Mouse (Mus musculus): ENCODE measurements around the gene Esp15.
"Not testable (repeated sequence)": the region's sequence is repeated elsewhere in the genome, so short reads cannot be mapped to it uniquely, and the experiment has no call there.

Gene Esp15

DNA sequence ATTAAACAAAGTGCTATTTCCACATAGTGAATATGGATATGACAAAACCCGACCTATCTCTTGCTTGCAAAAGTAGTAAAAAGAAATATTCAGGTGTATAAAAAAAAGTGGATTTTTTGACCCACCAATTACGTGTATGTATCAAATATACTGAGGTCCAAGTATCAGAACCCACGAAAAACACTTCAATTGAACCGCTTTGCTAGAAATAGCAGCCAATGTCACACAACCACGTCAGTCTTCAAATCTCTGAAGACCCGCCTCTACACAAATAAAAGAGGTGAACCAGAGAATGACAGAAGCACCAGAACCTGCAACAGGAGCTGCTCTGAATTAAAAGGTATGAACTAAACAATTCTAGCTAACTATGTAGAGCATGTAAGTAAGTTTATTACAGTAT, at the start of gene Esp15:
Gene Esp15 (plus strand): TSS at position 301 of the 400 bp plus-strand sequence.
- in situ Hi-C loops (cut with MboI; ENCODE audit: unreplicated experiment in 2 of 2), result not testable (repeated sequence)

DNA sequence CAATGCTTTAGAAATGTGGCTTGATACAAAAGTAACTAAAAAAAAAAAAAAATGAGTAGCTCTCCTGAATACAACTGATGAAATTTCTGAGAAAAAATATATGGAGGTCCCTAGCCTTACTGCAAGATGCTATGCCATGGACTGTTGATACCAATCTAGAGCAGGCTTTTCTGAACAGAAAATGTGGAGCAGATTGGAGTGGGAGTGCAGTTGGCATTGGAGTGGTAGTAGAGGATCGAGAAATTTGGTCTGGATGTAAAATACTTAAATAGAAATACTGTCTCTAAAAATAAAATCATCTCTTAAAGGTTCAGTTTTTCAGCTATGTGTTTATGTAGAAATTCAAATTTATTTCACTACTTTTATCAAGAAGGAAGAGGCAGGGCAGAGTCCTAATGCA, 49.2 kb upstream of the Esp15 start:
- in situ Hi-C loops (cut with MboI; ENCODE audit: unreplicated experiment in 2 of 2), result no loop called here

Data from v-Abl transformed pro-B cells (cell line).